Mouse (Mus musculus) heart, embryonic 11.5 days (tissue): Measurements from ENCODE around the gene Gm609. TPM values are rescaled to one million over a fixed set of nuclear protein-coding genes. Genes with fewer than 3 reads are reported as not detected.

Source experiments
- ATAC-seq: fragments of 200-750 bp; cut with Nextera tagmentation; replicated peaks from 2 replicates; pipeline ENCODE4 v1.8.0; 2017; ENCODE audit warnings: moderate library complexity; ENCODE audit not compliant: insufficient number of reproducible peaks, low FRiP score, low TSS enrichment
- H3K27ac ChIP-seq: fragments of 300-500 bp; sonication (generic); 2 replicates; pipeline ENCODE4 v1.5.1; 2014; ENCODE audit warnings: mild to moderate bottlenecking, low read depth, low read length
- H3K27me3 ChIP-seq: fragments of 300-500 bp; sonication (generic); 2 replicates; pipeline ENCODE4 v1.6.1; 2014; ENCODE audit warnings: mild to moderate bottlenecking, low read length, mixed read lengths; ENCODE audit not compliant: control insufficient read depth, insufficient read depth
- H3K36me3 ChIP-seq: fragments of 300-500 bp; sonication (generic); 2 replicates; pipeline ENCODE4 v1.6.1; 2014; ENCODE audit warnings: mild to moderate bottlenecking, low read length, moderate library complexity, mixed read lengths; ENCODE audit not compliant: control insufficient read depth, insufficient read depth
- H3K4me1 ChIP-seq: fragments of 300-500 bp; sonication (generic); 2 replicates; pipeline ENCODE4 v1.6.1; 2014; ENCODE audit warnings: low read length; ENCODE audit not compliant: control insufficient read depth, insufficient read depth
- H3K4me2 ChIP-seq: fragments of 300-500 bp; sonication (generic); 2 replicates; pipeline ENCODE4 v1.6.1; 2014; ENCODE audit warnings: mild to moderate bottlenecking, moderate library complexity
- H3K4me3 ChIP-seq: fragments of 300-500 bp; sonication (generic); 2 replicates; pipeline ENCODE4 v1.5.1; 2014; ENCODE audit warnings: low read depth, low read length
- H3K9ac ChIP-seq: fragments of 300-500 bp; sonication (generic); 2 replicates; pipeline ENCODE4 v1.6.1; 2014; ENCODE audit warnings: mild to moderate bottlenecking, low read depth, low read length, moderate library complexity
- H3K9me3 ChIP-seq: fragments of 300-500 bp; sonication (generic); replicated peaks from 2 replicates; pipeline ENCODE4 v1.6.1; 2016; ENCODE audit warnings: low read length; ENCODE audit not compliant: control insufficient read depth
- WGBS: fragments of 180-500 bp; shearing (Covaris S2); extraction: QIAGEN DNeasy Blood & Tissue Kit; methylation state at CpG from one replicate; pipeline ENCODE4 v1.1.7; 2014; ENCODE audit not compliant: insufficient replicate concordance; 5-methylcytosine and 5-hydroxymethylcytosine counted together
- polyA plus RNA-seq: library from polyadenylated mRNA; unstranded; fragments of >200 nt; fragmentation: Nextera tagmentation; extraction: Ambion mirVana; gene quantifications from 2 replicates; pipeline ENCODE4 v1.2.1, GENCODE M21; 2014

The Gm609 gene
- polyA plus RNA-seq, 1 experiment from 2014 or later: not detected

DNA sequence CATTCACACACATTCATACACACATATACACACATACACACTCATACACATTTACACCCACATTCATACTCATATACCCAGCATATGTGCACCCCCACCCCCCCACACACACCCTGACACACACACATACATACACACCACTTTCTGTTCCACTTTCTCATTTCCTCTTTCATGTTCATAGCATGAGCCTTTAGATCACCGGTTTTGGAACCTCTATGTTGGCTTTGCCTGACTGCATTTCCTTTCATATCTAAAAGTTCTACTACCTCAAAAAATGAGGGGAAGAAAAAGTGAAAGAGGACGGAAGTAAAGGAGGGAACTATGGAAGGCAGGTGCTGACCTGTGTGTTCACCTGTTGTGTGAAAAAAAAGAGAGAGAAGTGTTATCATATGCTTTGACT is 102.9 kb downstream of the Gm609 start:
- Histone ChIP-seq H3K4me1 (no peaks in the 10 kb centered on the region), H3K36me3 (no peaks in the 10 kb centered on the region), H3K27me3 (no peaks in the 10 kb centered on the region), H3K9ac (no peak overlapping the region), H3K9me3 (no peaks in the 10 kb centered on the region), H3K27ac (no peak overlapping the region), H3K4me2 (no peak overlapping the region), H3K4me3 (no peak overlapping the region)
- WGBS: 81% methylated on average over 2 of the region's 2 CpGs
- ATAC-seq: no peak

DNA sequence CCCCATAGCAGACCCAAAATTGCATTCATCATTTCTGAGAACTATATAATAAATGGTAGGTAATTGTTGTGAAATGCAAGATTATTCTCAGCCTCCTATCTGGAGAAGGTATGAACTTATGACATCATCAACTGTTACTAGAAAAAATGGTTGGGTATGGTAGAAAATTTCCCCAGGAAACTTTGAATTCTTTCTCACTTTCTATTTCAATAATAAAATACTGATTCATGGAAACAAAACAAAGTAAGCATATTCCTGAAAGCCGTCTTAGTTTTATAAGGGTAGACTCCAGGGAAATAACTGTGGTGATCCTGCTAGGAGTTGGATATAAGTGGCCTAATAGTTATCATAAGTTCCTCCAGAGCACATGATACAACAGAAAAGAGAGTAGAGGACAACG is 103.7 kb downstream of the Gm609 start:
- Histone ChIP-seq H3K27me3 (no peaks in the 10 kb centered on the region), H3K27ac (no peak overlapping the region), H3K4me2 (no peak overlapping the region), H3K9ac (no peak overlapping the region), H3K4me3 (no peak overlapping the region), H3K9me3 (no peaks in the 10 kb centered on the region), H3K36me3 (no peaks in the 10 kb centered on the region), H3K4me1 (no peaks in the 10 kb centered on the region)
- no peak for ATAC-seq
- 77% methylated on average over 2 of the region's 2 CpGs for WGBS

DNA sequence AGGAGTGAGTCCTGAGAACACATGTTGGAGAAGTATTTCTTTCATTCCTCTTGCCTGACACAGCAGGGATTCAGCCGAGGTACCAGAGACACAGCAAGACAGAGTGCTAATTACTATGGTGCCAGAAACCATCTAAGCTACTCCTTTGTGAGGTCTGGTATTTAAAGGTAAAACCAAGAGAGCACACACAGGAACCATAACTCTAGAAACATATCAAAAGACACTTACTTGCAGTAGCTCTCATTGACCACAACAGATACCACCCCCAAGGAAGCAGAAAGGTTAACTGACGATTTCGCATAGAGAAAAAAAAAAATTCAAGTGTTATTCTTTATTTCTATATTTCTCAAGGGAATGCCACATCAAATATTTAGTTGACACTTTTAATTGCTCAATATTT is 111.0 kb downstream of the Gm609 start:
- no peak overlapping the region for H3K27ac ChIP-seq
- H3K27me3 ChIP-seq: no peaks in the 10 kb centered on the region
- no peak overlapping the region for H3K4me2 ChIP-seq
- H3K4me1 ChIP-seq: no peaks in the 10 kb centered on the region
- H3K9me3 ChIP-seq: no peaks in the 10 kb centered on the region
- no peaks in the 10 kb centered on the region for H3K36me3 ChIP-seq
- 77% methylated on average over 3 of the region's 3 CpGs for WGBS
- no peak overlapping the region for H3K4me3 ChIP-seq
- no peak for ATAC-seq
- no peak overlapping the region for H3K9ac ChIP-seq

DNA sequence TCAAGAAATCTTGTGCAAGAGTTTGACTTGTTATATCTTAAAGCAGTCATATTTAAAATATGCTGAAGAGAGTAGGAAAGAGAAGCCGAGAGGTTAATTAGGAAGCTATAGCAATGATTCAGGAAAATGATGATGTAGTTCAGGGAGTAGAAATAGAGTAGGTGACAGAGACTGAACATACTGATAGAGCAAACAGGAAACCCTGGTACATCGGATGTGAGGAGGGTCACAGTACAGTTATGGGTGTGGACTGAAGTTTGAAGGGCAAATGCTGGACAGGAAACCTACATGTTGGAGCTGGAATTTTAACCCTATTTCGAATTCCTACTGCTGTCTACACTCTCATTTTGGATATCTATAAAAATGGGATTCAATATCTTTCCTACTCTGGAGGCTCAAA is 113.8 kb downstream of the Gm609 start:
- H3K4me2 ChIP-seq: no peak overlapping the region
- no peaks in the 10 kb centered on the region for H3K36me3 ChIP-seq
- H3K9ac ChIP-seq: no peak overlapping the region
- H3K27me3 ChIP-seq: no peaks in the 10 kb centered on the region
- no peaks in the 10 kb centered on the region for H3K9me3 ChIP-seq
- WGBS: 69% methylated on average over 3 of the region's 3 CpGs
- ATAC-seq: no peak
- H3K4me1 ChIP-seq: no peaks in the 10 kb centered on the region
- H3K27ac ChIP-seq: no peak overlapping the region
- H3K4me3 ChIP-seq: no peak overlapping the region

DNA sequence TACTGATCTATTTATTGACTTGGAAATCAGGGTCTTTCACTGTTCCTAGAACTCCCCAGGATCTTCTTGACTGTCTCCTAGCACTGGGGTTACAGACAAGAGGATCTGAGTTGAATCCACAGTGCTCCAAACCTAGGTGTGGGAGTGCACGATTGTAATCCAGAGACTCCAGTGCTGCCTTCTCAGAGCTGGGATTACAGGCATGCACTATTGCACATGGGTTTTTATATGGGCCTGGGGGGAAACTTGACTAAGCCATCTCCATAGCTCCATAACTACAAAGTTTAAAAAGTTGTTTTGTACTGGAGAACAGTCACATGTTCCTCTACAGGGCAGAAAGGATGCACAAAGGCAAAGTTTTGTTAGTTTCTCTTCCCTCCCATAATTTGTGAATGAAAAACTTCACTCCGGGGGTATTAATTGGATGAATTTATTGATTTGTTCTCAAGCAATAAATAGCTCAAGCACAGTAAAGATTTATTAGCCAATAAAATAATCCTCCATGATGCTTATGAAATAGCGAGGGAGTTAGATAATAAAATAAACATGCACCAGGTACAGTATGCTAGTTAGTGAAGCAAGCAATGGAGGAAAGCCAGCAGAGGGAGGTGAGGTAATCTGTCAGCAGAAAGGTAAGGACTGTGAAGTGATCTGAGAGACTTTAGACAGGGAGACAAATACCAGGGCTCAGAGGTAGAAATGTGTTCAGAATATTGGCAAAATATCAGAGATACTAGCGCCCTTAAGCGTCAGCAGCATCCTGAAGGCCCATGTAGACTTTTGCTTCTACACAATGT is 114.4 kb downstream of the Gm609 start:
- H3K4me3 ChIP-seq: no peak overlapping the region
- no peaks in the 10 kb centered on the region for H3K36me3 ChIP-seq
- H3K27me3 ChIP-seq: no peaks in the 10 kb centered on the region
- no peaks in the 10 kb centered on the region for H3K4me1 ChIP-seq
- 80% methylated on average over 5 of the region's 5 CpGs for WGBS
- no peaks in the 10 kb centered on the region for H3K9me3 ChIP-seq
- no peak overlapping the region for H3K27ac ChIP-seq
- H3K4me2 ChIP-seq: no peak overlapping the region
- no peak overlapping the region for H3K9ac ChIP-seq
- ATAC-seq: no peak

DNA sequence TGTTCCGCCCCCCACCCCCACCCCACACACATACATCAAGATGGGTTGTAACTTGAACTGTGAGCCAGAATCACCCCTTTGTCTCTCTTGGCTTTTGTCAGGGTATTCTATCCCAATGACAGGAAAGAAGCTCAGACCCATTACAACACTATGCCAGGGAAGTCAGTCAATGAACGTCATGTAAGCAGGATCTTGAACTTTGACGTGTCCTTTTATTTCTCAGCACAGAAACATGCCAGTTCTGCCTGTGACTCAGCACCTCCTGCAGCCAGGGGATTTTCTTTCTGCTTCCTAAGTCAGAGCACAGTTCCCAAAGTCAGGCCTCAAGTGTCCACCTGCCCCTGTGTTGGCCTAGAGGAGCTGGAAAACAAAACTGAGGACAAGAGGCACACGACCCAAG is 115.4 kb downstream of the Gm609 start:
- no peak overlapping the region for H3K4me3 ChIP-seq
- no peaks in the 10 kb centered on the region for H3K9me3 ChIP-seq
- no peak for ATAC-seq
- no peaks in the 10 kb centered on the region for H3K27me3 ChIP-seq
- H3K4me2 ChIP-seq: no peak overlapping the region
- no peaks in the 10 kb centered on the region for H3K36me3 ChIP-seq
- WGBS: 82% methylated on average over 4 of the region's 4 CpGs
- no peak overlapping the region for H3K27ac ChIP-seq
- no peak overlapping the region for H3K9ac ChIP-seq
- no peaks in the 10 kb centered on the region for H3K4me1 ChIP-seq

DNA sequence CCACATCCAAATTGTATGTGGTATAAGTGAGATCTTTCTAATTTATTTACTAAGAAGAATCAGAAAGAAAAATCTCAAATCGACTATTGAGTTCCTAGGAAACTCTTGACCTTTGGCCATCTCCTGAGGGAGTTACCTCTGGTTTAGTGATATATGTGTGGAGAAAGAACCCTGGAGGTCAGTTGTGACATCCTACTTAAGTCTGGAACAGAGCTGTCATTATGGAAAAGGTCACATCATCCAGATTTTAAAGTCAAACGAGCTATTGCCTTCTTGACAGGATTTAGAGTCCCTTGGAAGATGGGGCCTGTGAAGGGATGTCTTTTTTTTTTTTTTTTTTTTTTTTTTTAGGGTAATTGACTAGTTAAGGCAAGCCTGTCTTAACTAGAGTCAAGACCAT is 116.0 kb downstream of the Gm609 start:
- H3K27ac ChIP-seq: no peak overlapping the region
- no peak overlapping the region for H3K4me2 ChIP-seq
- ATAC-seq: no peak
- no peaks in the 10 kb centered on the region for H3K9me3 ChIP-seq
- no peaks in the 10 kb centered on the region for H3K36me3 ChIP-seq
- H3K27me3 ChIP-seq: no peaks in the 10 kb centered on the region
- no peak overlapping the region for H3K4me3 ChIP-seq
- H3K9ac ChIP-seq: no peak overlapping the region
- 59% methylated on average over 2 of the region's 2 CpGs for WGBS
- no peaks in the 10 kb centered on the region for H3K4me1 ChIP-seq

DNA sequence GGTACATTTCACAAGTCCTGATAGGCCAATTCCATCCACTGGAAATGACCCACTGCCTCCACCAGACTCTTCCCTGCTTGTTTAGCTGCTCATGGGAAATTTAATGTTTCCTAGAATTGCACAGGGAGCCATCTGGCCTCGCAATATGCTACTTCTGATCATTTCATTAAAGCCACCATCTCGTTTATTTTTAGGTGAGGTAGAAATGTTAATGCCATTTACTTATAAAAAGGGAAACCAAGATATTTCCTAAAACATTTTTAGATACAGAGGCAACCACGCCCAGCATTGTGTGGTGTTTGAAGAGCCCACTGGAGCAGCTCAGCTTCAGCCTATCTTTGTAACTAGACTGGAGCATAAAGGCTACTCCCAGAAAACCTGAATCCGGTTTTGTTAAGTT is 116.5 kb downstream of the Gm609 start:
- Histone ChIP-seq H3K4me1 (no peaks in the 10 kb centered on the region), H3K27ac (no peak overlapping the region), H3K4me2 (no peak overlapping the region), H3K9ac (no peak overlapping the region), H3K9me3 (no peaks in the 10 kb centered on the region), H3K27me3 (no peaks in the 10 kb centered on the region), H3K4me3 (no peak overlapping the region), H3K36me3 (no peaks in the 10 kb centered on the region)
- WGBS: 67% methylated on average over 4 of the region's 4 CpGs
- no peak for ATAC-seq

DNA sequence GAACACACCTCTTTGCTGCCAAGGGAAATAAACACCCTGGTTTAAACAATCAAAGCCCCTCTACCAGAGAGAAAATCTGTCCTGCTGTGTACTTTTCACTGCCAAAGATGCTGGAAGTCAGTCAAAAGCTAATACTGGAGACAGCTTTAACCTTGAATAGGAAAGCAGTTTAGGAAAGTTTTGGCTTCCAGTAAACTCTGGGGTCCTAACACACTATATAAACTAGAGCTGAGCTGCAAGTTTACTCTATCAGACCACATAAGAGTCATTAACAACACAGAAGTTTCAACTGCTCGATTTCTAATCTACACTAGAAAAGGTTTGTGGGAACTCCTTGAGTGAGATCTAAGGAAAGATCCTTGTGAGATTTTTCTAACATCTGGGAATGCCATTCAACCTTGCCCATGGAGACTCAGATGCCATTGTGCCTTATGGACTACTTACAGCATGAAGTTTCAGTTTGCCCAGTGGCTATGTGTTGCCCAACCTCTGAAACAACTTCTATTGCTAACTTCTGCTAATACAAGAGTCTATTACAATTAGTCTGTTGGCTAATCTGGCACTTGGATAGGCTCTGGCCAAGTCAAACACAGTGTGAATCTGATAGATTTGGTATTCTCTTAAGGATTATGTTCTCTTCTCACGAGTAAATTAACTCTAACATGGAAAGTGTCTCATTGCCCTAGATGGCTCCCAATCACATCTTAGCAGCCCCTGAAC is 117.1 kb downstream of the Gm609 start:
- Histone ChIP-seq H3K9ac (no peak overlapping the region), H3K27ac (no peak overlapping the region), H3K4me2 (no peak overlapping the region), H3K4me1 (no peaks in the 10 kb centered on the region), H3K36me3 (no peaks in the 10 kb centered on the region), H3K27me3 (no peaks in the 10 kb centered on the region), H3K9me3 (no peaks in the 10 kb centered on the region), H3K4me3 (no peak overlapping the region)
- ATAC-seq: no peak
- 64% methylated on average over 2 of the region's 2 CpGs for WGBS
